Mouse (Mus musculus): Measurements from ENCODE around the gene Orc2. TPM values are rescaled to one million over a fixed set of nuclear protein-coding genes. Genes with fewer than 3 reads are reported as not detected.
A peak's percentile ranks its signal among the peaks of the same experiment; 100 is the strongest.

Orc2 gene
- polyA plus RNA-seq, 1 experiment from 2014 or later: 40.8 TPM

- ATAC-seq (ENCODE audit: insufficient read depth) (no peak), DNase-seq (no peak)
- peaks cover 9% of the 10 kb centered on the region; the same call in 1 of the 2 replicates for H3K4me1 ChIP-seq (ENCODE audit: insufficient read depth)
- H3K9me3 ChIP-seq (ENCODE audit: low read depth, low read length): no peaks in the 10 kb centered on the region
- no peaks in the 10 kb centered on the region for H3K27me3 ChIP-seq (ENCODE audit: insufficient read depth, low read length)
- H3K4me3 ChIP-seq (ENCODE audit: low read depth, low read length): no peak overlapping the region
- H3K9ac ChIP-seq: no peak overlapping the region
- TF ChIP-seq CTCF (IDR thresholded peaks at IDR 0.05; ENCODE audit: low read depth): no peak
- WGBS: 84% methylated on average over 3 of the region's 3 CpGs
- H3K4me2 ChIP-seq: no peak overlapping the region; the same call in 1 of the 2 replicates
- no peak overlapping the region for H3K27ac ChIP-seq (ENCODE audit: low read depth)
- peaks cover 21% of the 10 kb centered on the region for H3K36me3 ChIP-seq (ENCODE audit: insufficient read depth)
These were observed 80.4 kb downstream of the Orc2 start for GRCm38 (mm10) chr1:58424551-58424950.

GRCm38 (mm10) chr1:58423371-58424248 lies 81.3 kb downstream of the Orc2 start, which contains the start of gene Clk1:
Gene Clk1 (minus strand): TSS chr1:58424066.
- Histone ChIP-seq H3K4me2 (peak within 1 kb of the TSS; percentile 83), H3K36me3 (ENCODE audit: insufficient read depth) (peaks cover 30% of the 10 kb centered on the region), H3K9ac (peak within 1 kb of the TSS; percentile 100), H3K27me3 (ENCODE audit: insufficient read depth, low read length) (no peaks in the 10 kb centered on the region), H3K9me3 (ENCODE audit: low read depth, low read length) (no peaks in the 10 kb centered on the region), H3K4me1 (ENCODE audit: insufficient read depth) (peaks cover 9% of the 10 kb centered on the region; the same call in 1 of the 2 replicates), H3K4me3 (ENCODE audit: low read depth, low read length) (peak within 1 kb of the TSS; percentile 100), H3K27ac (ENCODE audit: low read depth) (peak within 1 kb of the TSS; percentile 100)
- peak; percentile 94 for ATAC-seq (ENCODE audit: insufficient read depth)
- WGBS: under 1% methylated on average over 79 of the region's 79 CpGs
- no peak for TF ChIP-seq CTCF (IDR thresholded peaks at IDR 0.05; ENCODE audit: low read depth)
- peak; percentile 98 for DNase-seq

- 4% methylated on average over 13 of the region's 13 CpGs for WGBS
- no peaks in the 10 kb centered on the region for H3K9me3 ChIP-seq (ENCODE audit: low read depth, low read length)
- no peak for TF ChIP-seq CTCF (IDR thresholded peaks at IDR 0.05; ENCODE audit: low read depth)
- peak overlapping the region; percentile 100 for H3K4me3 ChIP-seq (ENCODE audit: low read depth, low read length)
- DNase-seq (peak; percentile 87), ATAC-seq (ENCODE audit: insufficient read depth) (peak; percentile 66)
- peak overlapping the region; percentile 83 for H3K4me2 ChIP-seq
- peak overlapping the region; percentile 100 for H3K27ac ChIP-seq (ENCODE audit: low read depth)
- H3K36me3 ChIP-seq (ENCODE audit: insufficient read depth): peaks cover 37% of the 10 kb centered on the region
- H3K27me3 ChIP-seq (ENCODE audit: insufficient read depth, low read length): no peaks in the 10 kb centered on the region
- H3K4me1 ChIP-seq (ENCODE audit: insufficient read depth): peaks cover 9% of the 10 kb centered on the region; the same call in 1 of the 2 replicates
- H3K9ac ChIP-seq: peak overlapping the region; percentile 100
These were observed 82.0 kb downstream of the Orc2 start for GRCm38 (mm10) chr1:58422879-58423278.

DNA sequence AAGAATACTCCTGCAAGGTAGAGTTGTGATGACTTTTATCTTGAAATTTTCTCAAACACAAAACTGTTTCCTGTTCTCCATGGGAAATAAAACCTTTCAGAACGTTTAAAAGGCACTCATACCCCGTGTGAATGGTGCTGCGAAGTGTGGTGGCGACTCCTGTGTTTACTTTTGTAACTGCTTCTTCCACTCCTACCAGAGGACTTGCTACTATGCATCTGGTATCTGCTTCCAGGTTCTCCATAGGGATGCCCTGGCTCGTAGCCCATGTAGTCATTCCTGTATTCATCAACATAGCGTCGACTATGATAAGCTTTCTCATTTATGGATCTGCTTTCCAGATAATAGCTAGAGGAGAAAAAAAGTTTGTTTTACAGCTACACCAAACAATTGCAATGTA lies 83.9 kb downstream of the Orc2 start:
- H3K36me3 ChIP-seq (ENCODE audit: insufficient read depth): peaks cover 55% of the 10 kb centered on the region
- peak overlapping the region; percentile 83; the same call in 1 of the 2 replicates for H3K4me2 ChIP-seq
- H3K9ac ChIP-seq: no peak overlapping the region
- 44% methylated on average over 7 of the region's 7 CpGs for WGBS
- DNase-seq (no peak), ATAC-seq (ENCODE audit: insufficient read depth) (no peak)
- no peaks in the 10 kb centered on the region for H3K9me3 ChIP-seq (ENCODE audit: low read depth, low read length)
- no peak for TF ChIP-seq CTCF (IDR thresholded peaks at IDR 0.05; ENCODE audit: low read depth)
- H3K27ac ChIP-seq (ENCODE audit: low read depth): no peak overlapping the region
- no peaks in the 10 kb centered on the region for H3K27me3 ChIP-seq (ENCODE audit: insufficient read depth, low read length)
- peak overlapping the region; percentile 100; the same call in 1 of the 2 replicates for H3K4me3 ChIP-seq (ENCODE audit: low read depth, low read length)
- peaks cover 9% of the 10 kb centered on the region; the same call in 1 of the 2 replicates for H3K4me1 ChIP-seq (ENCODE audit: insufficient read depth)

- 78% methylated on average over 10 of the region's 10 CpGs for WGBS
These were observed 84.9 kb downstream of the Orc2 start for GRCm38 (mm10) chr1:58420032-58420431.

DNA sequence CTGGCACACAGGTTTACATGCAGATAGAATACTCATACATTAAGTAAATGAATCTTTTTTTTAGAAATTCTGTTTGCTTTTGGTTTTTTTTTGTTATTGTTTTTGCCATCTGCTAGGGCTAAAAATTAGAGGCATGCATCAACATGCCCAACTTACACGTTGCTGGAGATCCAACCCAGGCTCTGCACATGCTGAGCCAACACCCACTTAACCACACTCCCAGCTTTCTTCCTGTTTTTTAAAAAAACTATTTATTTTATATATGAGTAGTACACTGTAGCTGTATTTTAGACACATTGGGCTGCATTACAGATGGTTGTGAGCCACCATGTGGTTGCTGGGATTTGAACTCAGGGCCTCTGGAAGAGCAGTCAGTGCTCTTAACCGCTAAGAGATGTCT lies 88.9 kb downstream of the Orc2 start:
- ATAC-seq (ENCODE audit: insufficient read depth) (no peak), DNase-seq (no peak)
- H3K4me2 ChIP-seq: no peak overlapping the region
- TF ChIP-seq CTCF (IDR thresholded peaks at IDR 0.05; ENCODE audit: low read depth): no peak
- H3K4me1 ChIP-seq (ENCODE audit: insufficient read depth): 0 out of 2 replicates have a peak, but pooled peaks cover under 1% of the 10 kb centered on the region
- H3K27me3 ChIP-seq (ENCODE audit: insufficient read depth, low read length): no peaks in the 10 kb centered on the region
- no peak overlapping the region for H3K9ac ChIP-seq
- 82% methylated on average over 2 of the region's 2 CpGs for WGBS
- no peak overlapping the region for H3K4me3 ChIP-seq (ENCODE audit: low read depth, low read length)
- H3K9me3 ChIP-seq (ENCODE audit: low read depth, low read length): no peaks in the 10 kb centered on the region
- peaks cover 91% of the 10 kb centered on the region for H3K36me3 ChIP-seq (ENCODE audit: insufficient read depth)
- no peak overlapping the region for H3K27ac ChIP-seq (ENCODE audit: low read depth)

More at GRCm38 (mm10) chr1:58420032-58420431, 84.9 kb downstream of the Orc2 start:
- Histone ChIP-seq H3K36me3 (ENCODE audit: insufficient read depth) (peaks cover 64% of the 10 kb centered on the region), H3K4me2 (no peak overlapping the region), H3K27me3 (ENCODE audit: insufficient read depth, low read length) (no peaks in the 10 kb centered on the region), H3K27ac (ENCODE audit: low read depth) (no peak overlapping the region), H3K4me1 (ENCODE audit: insufficient read depth) (peaks cover 9% of the 10 kb centered on the region; the same call in 1 of the 2 replicates), H3K9me3 (ENCODE audit: low read depth, low read length) (no peaks in the 10 kb centered on the region), H3K9ac (no peak overlapping the region), H3K4me3 (ENCODE audit: low read depth, low read length) (no peak overlapping the region)
- no peak for TF ChIP-seq CTCF (IDR thresholded peaks at IDR 0.05; ENCODE audit: low read depth)
- ATAC-seq (ENCODE audit: insufficient read depth) (no peak), DNase-seq (no peak)

GRCm38 (mm10) chr1:58415442-58415841 lies 89.5 kb downstream of the Orc2 start:
- WGBS: 26% methylated on average over 1 of the region's 1 CpGs
- Histone ChIP-seq H3K4me2 (no peak overlapping the region), H3K9me3 (ENCODE audit: low read depth, low read length) (no peaks in the 10 kb centered on the region), H3K27me3 (ENCODE audit: insufficient read depth, low read length) (no peaks in the 10 kb centered on the region), H3K36me3 (ENCODE audit: insufficient read depth) (peaks cover 94% of the 10 kb centered on the region), H3K4me1 (ENCODE audit: insufficient read depth) (no peaks in the 10 kb centered on the region), H3K9ac (no peak overlapping the region), H3K27ac (ENCODE audit: low read depth) (no peak overlapping the region), H3K4me3 (ENCODE audit: low read depth, low read length) (no peak overlapping the region)
- no peak for TF ChIP-seq CTCF (IDR thresholded peaks at IDR 0.05; ENCODE audit: low read depth)
- DNase-seq (peak; percentile 32), ATAC-seq (ENCODE audit: insufficient read depth) (no peak)

Other genes with a start within 250 kb of the Orc2 start
- 0.03 TPM in 1 of 2 replicates, not detected in the other for gene Aox2, start 226.8 kb downstream of the Orc2 start, polyA plus RNA-seq (2014; fragmentation: Nextera tagmentation; extraction: Ambion mirVana)
- gene Bzw1, start 112.2 kb downstream of the Orc2 start, polyA plus RNA-seq (2014; fragmentation: Nextera tagmentation; extraction: Ambion mirVana): 406 and 424 TPM in 2 replicates
- 175 and 179 TPM in 2 replicates for gene Clk1, start 81.0 kb downstream of the Orc2 start, polyA plus RNA-seq (2014; fragmentation: Nextera tagmentation; extraction: Ambion mirVana)
- gene Nif3l1, start 60.0 kb downstream of the Orc2 start, polyA plus RNA-seq (2014; fragmentation: Nextera tagmentation; extraction: Ambion mirVana): 53.0 and 53.8 TPM in 2 replicates
- 51.1 and 61.5 TPM in 2 replicates for gene Ppil3, start 59.6 kb downstream of the Orc2 start, polyA plus RNA-seq (2014; fragmentation: Nextera tagmentation; extraction: Ambion mirVana)
- 7.2 and 8.8 TPM in 2 replicates for gene Fam126b, start 81.2 kb upstream of the Orc2 start, polyA plus RNA-seq (2014; fragmentation: Nextera tagmentation; extraction: Ambion mirVana)
- 159 and 176 TPM in 2 replicates for gene Ndufb3, start 81.3 kb upstream of the Orc2 start, polyA plus RNA-seq (2014; fragmentation: Nextera tagmentation; extraction: Ambion mirVana)
- gene Als2cr12, start 190.9 kb upstream of the Orc2 start, polyA plus RNA-seq (2014; fragmentation: Nextera tagmentation; extraction: Ambion mirVana): not detected in 2 replicates
- gene Cflar, start 206.4 kb upstream of the Orc2 start, polyA plus RNA-seq (2014; fragmentation: Nextera tagmentation; extraction: Ambion mirVana): 35.3 and 35.9 TPM in 2 replicates

All from lung, embryonic 14.5 days (tissue).